Mouse (Mus musculus) hindbrain, embryonic 13.5 days (tissue): ENCODE measurements around the gene Nrxn3. TPM values are rescaled to one million over a fixed set of nuclear protein-coding genes. Genes with fewer than 3 reads are reported as not detected.
A peak's percentile ranks its signal among the peaks of the same experiment; 100 is the strongest.

Experiments
- ATAC-seq: fragments of 200-750 bp; cut with Nextera tagmentation; 2 replicates; pipeline ENCODE4 v1.8.0; 2017; ENCODE audit warnings: moderate TSS enrichment; ENCODE audit not compliant: low FRiP score
- H3K27ac ChIP-seq: fragments of 300-500 bp; sonication (generic); 2 replicates; pipeline ENCODE4 v1.5.1; 2015; ENCODE audit warnings: inconsistent platforms, mild to moderate bottlenecking, moderate library complexity
- H3K27me3 ChIP-seq: fragments of 300-500 bp; sonication (generic); 2 replicates; pipeline ENCODE4 v1.6.1; 2015; ENCODE audit warnings: mild to moderate bottlenecking, inconsistent platforms
- H3K36me3 ChIP-seq: fragments of 300-500 bp; sonication (generic); 2 replicates; pipeline ENCODE4 v1.6.1; 2015; ENCODE audit warnings: mild to moderate bottlenecking, inconsistent platforms
- H3K4me1 ChIP-seq: fragments of 300-500 bp; sonication (generic); replicated peaks from 2 replicates; pipeline ENCODE4 v1.6.1; 2015; ENCODE audit warnings: inconsistent platforms
- H3K4me2 ChIP-seq: fragments of 300-500 bp; sonication (generic); 2 replicates; pipeline ENCODE4 v1.6.1; 2015; ENCODE audit warnings: inconsistent platforms, mild to moderate bottlenecking, moderate library complexity
- H3K4me3 ChIP-seq: fragments of 300-500 bp; sonication (generic); 2 replicates; pipeline ENCODE4 v1.5.1; 2015; ENCODE audit warnings: mild to moderate bottlenecking, inconsistent platforms
- H3K9ac ChIP-seq: fragments of 300-500 bp; sonication (generic); 2 replicates; pipeline ENCODE4 v1.6.1; 2015; ENCODE audit warnings: mild to moderate bottlenecking, inconsistent platforms
- H3K9me3 ChIP-seq: fragments of 300-500 bp; sonication (generic); 2 replicates; pipeline ENCODE4 v1.6.1; 2016; ENCODE audit warnings: inconsistent platforms
- WGBS: fragments of 180-500 bp; shearing (Covaris S2); methylation state at CpG from one replicate; pipeline ENCODE4 v1.1.7; 2015; 5-methylcytosine and 5-hydroxymethylcytosine counted together
- polyA plus RNA-seq: library from polyadenylated mRNA; unstranded; fragments of >200 nt; fragmentation: Nextera tagmentation; extraction: Ambion mirVana; gene quantifications from 2 replicates; pipeline ENCODE4 v1.2.1, GENCODE M21; 2015

The Nrxn3 gene
- polyA plus RNA-seq, 1 experiment from 2014 or later: 92.1 TPM

DNA sequence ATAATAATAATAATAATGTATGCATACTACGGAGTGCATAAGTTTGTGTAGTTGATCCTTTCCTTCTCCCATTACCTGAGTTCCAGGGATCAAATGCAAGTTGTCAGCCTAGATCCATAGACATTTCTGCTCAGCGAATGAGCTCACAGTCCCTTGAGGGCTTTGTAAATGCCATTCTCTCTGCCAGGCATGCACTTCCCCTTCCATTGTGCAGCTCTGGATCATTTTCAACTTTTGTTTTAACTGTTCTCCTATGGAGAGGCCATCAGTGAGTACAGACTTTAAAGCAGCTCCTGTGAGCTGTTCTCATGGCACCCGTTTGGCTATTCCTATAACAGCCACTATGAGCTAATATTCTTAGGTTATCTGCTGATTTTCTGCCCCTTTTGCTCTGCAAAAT, 536.2 kb downstream of the Nrxn3 start:
- 77% methylated on average over 3 of the region's 3 CpGs for WGBS
- H3K4me1 ChIP-seq: peaks cover 22% of the 10 kb centered on the region
- H3K4me2 ChIP-seq: no peak overlapping the region
- 0 out of 2 replicates have a peak overlapping the region, but pooled peaks have one; percentile 10 for H3K27ac ChIP-seq
- H3K27me3 ChIP-seq: no peaks in the 10 kb centered on the region
- H3K4me3 ChIP-seq: no peak overlapping the region
- peaks cover 5% of the 10 kb centered on the region for H3K36me3 ChIP-seq
- no peak overlapping the region for H3K9ac ChIP-seq
- ATAC-seq: no peak
- H3K9me3 ChIP-seq: no peaks in the 10 kb centered on the region

DNA sequence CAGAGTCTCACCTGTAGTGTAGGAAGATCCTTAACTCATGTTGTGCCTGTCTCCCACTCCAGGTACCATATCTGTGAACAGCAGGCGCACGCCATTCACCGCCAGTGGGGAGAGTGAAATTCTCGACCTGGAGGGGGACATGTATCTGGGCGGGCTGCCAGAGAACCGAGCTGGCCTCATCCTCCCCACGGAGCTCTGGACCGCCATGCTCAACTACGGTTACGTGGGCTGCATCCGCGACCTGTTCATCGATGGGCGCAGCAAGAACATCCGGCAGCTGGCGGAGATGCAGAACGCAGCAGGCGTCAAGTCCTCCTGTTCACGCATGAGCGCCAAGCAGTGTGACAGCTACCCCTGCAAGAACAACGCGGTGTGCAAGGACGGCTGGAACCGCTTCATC, 537.4 kb downstream of the Nrxn3 start:
- Histone ChIP-seq H3K36me3 (peaks cover 5% of the 10 kb centered on the region), H3K4me3 (no peak overlapping the region), H3K9me3 (no peaks in the 10 kb centered on the region), H3K27me3 (no peaks in the 10 kb centered on the region), H3K27ac (no peak overlapping the region), H3K9ac (no peak overlapping the region), H3K4me2 (no peak overlapping the region), H3K4me1 (peaks cover 19% of the 10 kb centered on the region)
- no peak for ATAC-seq
- WGBS: 87% methylated on average over 24 of the region's 24 CpGs

DNA sequence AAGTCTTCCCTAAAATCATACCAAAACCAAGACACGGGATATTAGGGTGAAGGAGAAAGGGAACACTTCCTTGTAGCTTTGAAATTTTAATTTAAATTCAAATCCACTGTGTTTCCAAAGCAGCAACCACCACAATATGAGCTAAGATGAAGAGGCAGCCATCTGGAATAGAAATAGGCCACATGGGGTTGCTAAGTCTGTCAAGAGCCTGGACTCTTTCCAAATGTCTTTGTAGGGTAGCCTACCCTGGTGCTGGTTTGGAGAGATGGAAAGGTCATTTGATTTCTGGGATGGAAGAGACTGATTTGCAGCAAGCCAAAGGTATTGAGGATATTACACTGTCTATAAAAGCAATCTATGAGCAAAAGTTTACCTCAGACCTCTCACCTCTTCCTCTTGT, 539.6 kb downstream of the Nrxn3 start:
- Histone ChIP-seq H3K4me1 (0 out of 2 replicates have a peak, but pooled peaks cover 10% of the 10 kb centered on the region), H3K4me2 (no peak overlapping the region), H3K36me3 (peaks cover 5% of the 10 kb centered on the region), H3K27me3 (no peaks in the 10 kb centered on the region), H3K9me3 (no peaks in the 10 kb centered on the region), H3K27ac (no peak overlapping the region), H3K4me3 (no peak overlapping the region), H3K9ac (no peak overlapping the region)
- no peak for ATAC-seq
- WGBS: 73% methylated on average over 1 of the region's 1 CpGs

DNA sequence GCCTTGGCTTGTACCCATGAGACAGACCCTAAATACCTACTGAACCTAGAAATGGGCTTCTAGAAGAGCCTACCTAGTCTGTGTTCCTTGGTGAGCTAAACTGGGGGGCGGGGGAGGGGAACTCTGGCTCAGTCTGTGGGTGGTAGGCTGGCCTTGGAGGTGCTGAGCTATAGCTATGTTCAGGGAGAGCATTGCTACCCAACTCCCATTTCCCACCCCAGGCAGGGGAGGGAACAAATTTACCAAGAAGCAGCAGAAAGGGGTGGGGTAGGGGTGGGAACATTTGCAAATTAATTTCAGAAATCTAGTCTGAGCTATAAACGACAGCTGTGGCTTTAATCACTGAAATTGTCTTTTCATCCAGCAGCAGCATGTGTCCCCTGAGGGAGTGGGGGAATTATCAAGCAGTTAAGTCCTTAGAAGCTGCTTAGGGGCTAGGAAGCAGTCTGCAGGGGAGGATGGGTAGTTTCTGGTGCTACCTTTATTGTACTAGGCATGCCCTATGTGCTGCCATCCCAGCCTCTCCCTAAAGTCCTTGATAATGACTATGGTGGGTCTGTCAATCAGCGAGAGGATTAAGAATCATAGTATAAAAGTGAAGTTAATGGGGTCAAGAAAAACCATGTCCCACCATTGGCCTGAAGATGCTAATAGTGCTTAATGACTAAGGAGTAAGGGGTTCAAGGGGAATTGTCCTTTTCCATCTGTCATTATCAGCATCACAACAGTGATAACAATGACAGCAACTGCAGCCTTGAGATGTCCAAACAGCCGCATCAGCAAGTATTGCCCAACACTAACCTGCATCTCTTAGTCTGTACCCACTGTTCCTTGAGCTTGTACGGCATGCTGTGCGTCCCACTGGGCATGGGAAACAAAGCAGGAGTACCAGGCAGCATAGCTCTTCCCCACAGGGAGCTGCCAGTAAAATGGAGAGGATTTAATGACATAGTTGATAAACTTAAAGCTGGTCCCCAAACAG, 560.0 kb downstream of the Nrxn3 start:
- Histone ChIP-seq H3K27ac (peak overlapping the region; percentile 64), H3K4me3 (no peak overlapping the region), H3K9me3 (no peaks in the 10 kb centered on the region), H3K27me3 (no peaks in the 10 kb centered on the region), H3K9ac (no peak overlapping the region), H3K36me3 (no peaks in the 10 kb centered on the region), H3K4me1 (peaks cover 10% of the 10 kb centered on the region), H3K4me2 (no peak overlapping the region)
- peak; percentile 78 for ATAC-seq
- WGBS: 48% methylated on average over 6 of the region's 6 CpGs

DNA sequence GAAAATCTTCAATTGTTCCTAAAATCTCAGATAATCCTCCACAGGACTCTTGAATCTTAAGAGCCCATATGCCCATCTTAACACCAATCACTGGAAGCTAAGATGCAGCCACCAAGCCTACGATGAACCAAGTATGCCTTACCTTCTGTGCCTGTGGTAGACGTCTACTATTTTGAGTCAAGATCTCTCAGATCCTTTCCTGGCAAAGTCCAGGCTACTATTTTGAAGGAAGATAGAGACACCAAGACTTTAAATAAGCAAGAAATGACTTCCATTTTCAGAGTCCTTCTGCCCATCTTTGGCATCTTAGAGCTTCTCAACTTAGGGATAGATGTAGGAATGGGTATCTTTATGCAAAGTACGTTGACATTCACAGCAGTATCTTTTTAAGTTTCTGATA, 561.7 kb downstream of the Nrxn3 start:
- Histone ChIP-seq H3K9me3 (no peaks in the 10 kb centered on the region), H3K36me3 (no peaks in the 10 kb centered on the region), H3K4me3 (no peak overlapping the region), H3K27ac (no peak overlapping the region), H3K4me2 (no peak overlapping the region), H3K27me3 (no peaks in the 10 kb centered on the region), H3K9ac (no peak overlapping the region), H3K4me1 (peaks cover 16% of the 10 kb centered on the region)
- 94% methylated on average over 3 of the region's 3 CpGs for WGBS
- no peak for ATAC-seq

DNA sequence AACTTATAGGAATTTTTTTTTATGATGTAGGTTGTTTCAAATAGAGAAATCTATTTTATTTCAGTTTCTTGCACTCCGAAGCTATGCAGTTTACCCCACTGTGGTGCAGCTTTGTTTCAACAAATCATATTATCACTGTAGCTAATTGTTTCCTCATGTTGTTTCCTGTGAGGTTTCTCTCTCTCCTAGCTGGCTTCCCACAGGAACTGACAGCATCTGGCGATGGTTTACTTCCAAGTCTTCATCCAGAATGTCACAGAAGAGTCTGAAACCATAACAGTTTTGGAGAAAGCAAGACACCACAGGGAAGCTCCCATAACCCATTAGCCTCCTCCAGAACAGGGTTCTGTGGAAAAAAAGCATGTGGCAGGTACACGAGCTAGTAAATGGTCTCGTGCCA, 564.4 kb downstream of the Nrxn3 start:
- no peaks in the 10 kb centered on the region for H3K36me3 ChIP-seq
- H3K4me1 ChIP-seq: peaks cover 36% of the 10 kb centered on the region
- no peak for ATAC-seq
- no peak overlapping the region for H3K4me3 ChIP-seq
- H3K4me2 ChIP-seq: no peak overlapping the region
- H3K27me3 ChIP-seq: no peaks in the 10 kb centered on the region
- H3K9ac ChIP-seq: no peak overlapping the region
- 65% methylated on average over 4 of the region's 4 CpGs for WGBS
- no peaks in the 10 kb centered on the region for H3K9me3 ChIP-seq
- H3K27ac ChIP-seq: no peak overlapping the region

DNA sequence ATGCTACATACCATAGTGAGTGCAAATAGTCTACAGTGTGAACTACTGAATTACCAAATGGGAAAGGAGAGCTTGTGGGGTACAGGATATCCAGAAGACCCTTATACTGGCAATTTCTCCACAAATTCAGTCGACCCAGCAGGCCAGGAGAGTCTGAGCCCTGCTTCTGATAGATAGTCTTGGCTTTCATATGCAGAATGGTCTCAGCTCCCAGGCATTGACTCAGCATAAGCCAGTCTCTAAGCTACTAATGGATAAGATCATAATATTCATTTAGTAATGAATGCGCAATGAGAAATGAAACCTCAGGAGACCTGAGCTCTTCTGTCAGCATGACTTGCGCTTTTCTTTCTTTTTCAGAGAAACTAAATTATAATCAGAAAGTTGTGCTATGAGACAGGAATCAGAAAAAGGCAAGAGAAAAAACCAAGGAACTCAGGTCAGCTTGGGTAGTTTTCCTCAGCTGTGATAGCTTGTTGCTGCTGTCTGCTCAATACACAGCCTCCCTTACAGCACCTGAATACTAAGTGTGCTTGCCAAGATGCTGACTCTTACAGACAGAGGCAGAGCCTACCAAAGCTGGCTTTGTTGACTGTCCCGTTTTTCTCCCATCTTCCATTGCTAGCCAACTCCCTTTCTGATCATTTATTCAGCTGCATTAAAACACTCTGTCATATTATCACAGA, 567.1 kb downstream of the Nrxn3 start:
- 47% methylated on average over 4 of the region's 4 CpGs for WGBS
- no peak overlapping the region for H3K9ac ChIP-seq

DNA sequence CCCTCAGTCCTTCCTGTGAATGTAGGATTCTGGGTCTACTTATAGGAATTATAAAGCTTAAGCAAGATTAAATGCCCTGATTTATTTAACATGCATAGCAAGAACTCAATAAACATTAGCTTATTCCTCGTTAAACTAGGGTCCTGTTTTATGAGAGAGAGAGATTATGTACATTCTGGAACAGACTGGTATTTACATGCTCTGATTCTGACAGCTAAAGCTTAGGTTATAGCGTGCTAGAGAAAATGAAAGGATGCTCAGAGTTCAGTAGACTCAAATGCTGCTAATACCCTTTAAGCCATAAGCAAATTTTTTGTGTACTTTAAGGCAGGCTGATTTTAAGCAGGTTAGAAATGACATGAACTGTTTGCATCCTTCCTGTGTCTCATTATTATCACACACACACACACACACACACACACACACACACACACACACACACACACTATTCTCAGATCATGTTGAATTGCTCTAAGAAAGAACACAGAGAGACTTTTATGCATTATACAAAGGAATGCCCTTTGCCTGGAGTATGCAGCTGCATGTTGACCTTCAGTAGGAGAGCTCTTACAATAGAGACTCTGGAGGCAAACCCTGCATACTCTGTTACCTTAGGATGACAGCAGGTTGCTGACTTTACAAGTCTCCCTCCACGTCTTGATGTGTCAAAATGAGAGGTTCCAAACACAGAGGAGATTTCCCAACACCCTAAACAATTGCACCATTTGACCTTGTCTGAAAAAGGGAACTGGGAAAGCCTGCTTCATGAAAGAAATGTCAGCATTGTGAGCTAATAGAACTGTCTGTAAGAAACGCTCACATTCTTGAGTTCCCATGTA, 568.3 kb downstream of the Nrxn3 start:
- no peak overlapping the region for H3K4me3 ChIP-seq
- 30% methylated on average over 4 of the region's 4 CpGs for WGBS

More for the DNA sequence above, 567.1 kb downstream of the Nrxn3 start:
- Histone ChIP-seq H3K9me3 (no peaks in the 10 kb centered on the region), H3K36me3 (no peaks in the 10 kb centered on the region), H3K4me3 (no peak overlapping the region), H3K27ac (peak overlapping the region; percentile 72), H3K4me2 (no peak overlapping the region), H3K4me1 (peaks cover 25% of the 10 kb centered on the region), H3K27me3 (no peaks in the 10 kb centered on the region)
- ATAC-seq: peak; percentile 77

DNA sequence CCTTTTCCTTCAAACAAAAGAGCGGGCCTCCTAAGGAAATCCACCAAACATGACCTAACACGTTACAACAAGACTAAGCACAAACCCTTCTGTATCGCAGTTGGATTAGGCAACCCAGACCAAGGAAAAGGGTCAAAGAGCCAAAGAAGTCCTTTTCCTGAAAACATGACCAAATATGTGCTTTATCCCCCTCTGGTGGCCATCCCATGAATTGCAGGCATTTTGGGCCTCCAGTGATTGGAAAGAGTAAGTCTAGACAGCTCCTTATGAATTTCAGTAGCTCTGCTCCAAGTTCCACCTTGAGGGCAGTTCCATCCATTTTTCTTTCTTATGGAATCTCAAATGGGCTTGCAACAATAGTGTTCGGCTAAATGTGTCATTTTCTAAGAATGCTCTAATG, 579.3 kb downstream of the Nrxn3 start:
- H3K4me3 ChIP-seq: no peak overlapping the region
- no peaks in the 10 kb centered on the region for H3K27me3 ChIP-seq
- H3K36me3 ChIP-seq: no peaks in the 10 kb centered on the region
- H3K4me2 ChIP-seq: no peak overlapping the region
- no peak for ATAC-seq
- H3K9me3 ChIP-seq: no peaks in the 10 kb centered on the region
- no peak overlapping the region for H3K27ac ChIP-seq
- H3K4me1 ChIP-seq: no peaks in the 10 kb centered on the region
- no peak overlapping the region for H3K9ac ChIP-seq
- WGBS: 57% methylated on average over 4 of the region's 4 CpGs

More for the DNA sequence above, 568.3 kb downstream of the Nrxn3 start:
- Histone ChIP-seq H3K27ac (peak overlapping the region; percentile 1; the same call in 1 of the 2 replicates), H3K9me3 (no peaks in the 10 kb centered on the region), H3K4me2 (no peak overlapping the region), H3K4me1 (peaks cover 25% of the 10 kb centered on the region), H3K36me3 (no peaks in the 10 kb centered on the region), H3K9ac (no peak overlapping the region), H3K27me3 (no peaks in the 10 kb centered on the region)
- peak; percentile 47; the same call in 1 of the 2 replicates for ATAC-seq

DNA sequence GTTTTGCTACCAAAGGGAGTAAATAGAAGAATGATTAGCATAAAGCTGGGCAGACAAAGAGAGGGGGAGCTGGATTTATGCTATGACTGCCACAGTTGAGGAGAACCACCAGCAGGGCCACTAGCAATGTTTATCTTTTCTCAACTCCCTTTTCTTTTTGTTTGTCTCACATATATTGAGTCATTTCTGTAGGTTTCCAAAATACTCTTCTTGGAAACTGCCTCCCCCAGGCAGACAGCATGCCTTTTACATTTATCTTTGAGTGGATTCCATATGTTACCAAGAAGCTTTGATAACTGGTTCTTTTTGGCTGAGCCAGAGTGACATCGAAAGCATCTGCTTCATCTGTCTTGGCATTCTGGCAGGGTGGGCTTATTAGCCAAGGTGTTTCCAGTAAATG, 587.5 kb downstream of the Nrxn3 start:
- Histone ChIP-seq H3K36me3 (no peaks in the 10 kb centered on the region), H3K9me3 (no peaks in the 10 kb centered on the region), H3K27ac (no peak overlapping the region), H3K4me1 (no peaks in the 10 kb centered on the region), H3K9ac (no peak overlapping the region), H3K27me3 (no peaks in the 10 kb centered on the region), H3K4me3 (no peak overlapping the region), H3K4me2 (no peak overlapping the region)
- ATAC-seq: no peak
- WGBS: 90% methylated on average over 1 of the region's 1 CpGs

DNA sequence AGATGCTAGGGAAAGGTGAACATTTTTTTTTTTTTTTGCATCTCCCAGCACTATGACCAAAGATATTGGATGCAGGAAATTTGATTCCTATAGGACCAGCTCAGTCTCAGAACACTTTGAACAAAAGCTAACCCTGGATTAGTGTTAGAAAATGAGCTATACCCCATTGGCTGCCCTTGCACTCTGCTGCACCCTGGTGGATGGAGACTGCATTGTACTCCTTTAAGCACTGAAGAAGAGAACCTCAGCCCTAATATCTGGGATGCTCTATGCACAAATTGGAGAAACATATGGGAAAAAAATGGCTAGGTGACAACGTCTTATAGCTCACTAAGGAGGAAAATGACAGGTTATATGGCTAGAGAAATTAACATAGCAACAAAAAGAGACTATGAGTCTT, 589.9 kb downstream of the Nrxn3 start:
- no peaks in the 10 kb centered on the region for H3K9me3 ChIP-seq
- H3K4me1 ChIP-seq: no peaks in the 10 kb centered on the region
- H3K27ac ChIP-seq: no peak overlapping the region
- H3K4me2 ChIP-seq: no peak overlapping the region
- no peaks in the 10 kb centered on the region for H3K27me3 ChIP-seq
- H3K36me3 ChIP-seq: no peaks in the 10 kb centered on the region
- ATAC-seq: no peak
- H3K4me3 ChIP-seq: no peak overlapping the region
- WGBS: 30% methylated on average over 1 of the region's 1 CpGs
- no peak overlapping the region for H3K9ac ChIP-seq
